Comparison of ENCODE assay signal across 9 mouse cellular contexts in genomic region chr12:111936706-111937550, GRCm38 (mm10). TPM values are rescaled to one million over a fixed set of nuclear protein-coding genes. Genes with fewer than 3 reads are reported as not detected.
DNase-seq lines count a peak whose midpoint lies in the region; ATAC-seq and TF ChIP-seq lines count a peak whose summit lies in the region.
"Had no signal": no experiment of that assay in that cellular context is flagged by ENCODE, and none has a peak within 500 bp of the region (broad histone marks: within the 10 kb centered on the region; RNA-seq: fewer than 3 reads in every experiment).

No protein-coding gene starts in this region.

- TF ChIP-seq CTCF in thymus, adult 2 months (IDR thresholded peaks at IDR 0.05; ENCODE audit: borderline replicate concordance, control insufficient read depth, extremely low read depth, insufficient read depth, low read length, poor library complexity) = no peak

- WGBS in hindbrain, embryonic 10.5 days = 42% methylated on average over 24 of the region's 24 CpGs
- WGBS in hindbrain, embryonic 14.5 days = 36% methylated on average over 24 of the region's 24 CpGs
- 48% methylated on average over 24 of the region's 24 CpGs for WGBS in liver, embryonic 12.5 days (ENCODE audit: insufficient replicate concordance)
- 83% methylated on average over 24 of the region's 24 CpGs for WGBS in thymus, adult 2 months

- H3K27ac ChIP-seq in hindbrain, embryonic 10.5 days = 0 out of 2 replicates have a peak overlapping the region, but pooled peaks have one; percentile 73
- no peak overlapping the region for H3K27ac ChIP-seq in hindbrain, embryonic 14.5 days
- no peak overlapping the region for H3K27ac ChIP-seq in liver, embryonic 12.5 days
- H3K27ac ChIP-seq in thymus, adult 2 months (ENCODE audit: control insufficient read depth, insufficient read depth, low read length) = no peak overlapping the region

- no peak for TF ChIP-seq POLR2A in thymus, adult 2 months (IDR thresholded peaks at IDR 0.05; ENCODE audit: control insufficient read depth, extremely low read depth, insufficient read depth, low read length, poor library complexity)

- no peaks in the 10 kb centered on the region for H3K9me3 ChIP-seq in hindbrain, embryonic 10.5 days
- H3K9me3 ChIP-seq in hindbrain, embryonic 14.5 days (ENCODE audit: control insufficient read depth, low read length) = no peaks in the 10 kb centered on the region
- no peaks in the 10 kb centered on the region for H3K9me3 ChIP-seq in liver, embryonic 12.5 days (replicated peaks)

- no peak for DNase-seq in hindbrain, embryonic 10.5 days (ENCODE audit: low spot score)
- DNase-seq in hindbrain, embryonic 14.5 days (ENCODE audit: low spot score) = no peak
- DNase-seq in R1 (ENCODE audit: low read depth, low spot score) = peak; percentile 69
- peak; percentile 75 for DNase-seq in heart, postnatal 4 days
- DNase-seq in testis, postnatal 10 days (ENCODE audit: low spot score) = peak; percentile 83
- no peak for DNase-seq in thymus, adult 2 months

- H3K4me3 ChIP-seq in hindbrain, embryonic 10.5 days = no peak overlapping the region
- no peak overlapping the region for H3K4me3 ChIP-seq in hindbrain, embryonic 14.5 days (replicated peaks; ENCODE audit: low read length)
- H3K4me3 ChIP-seq in liver, embryonic 12.5 days = no peak overlapping the region
- no peak overlapping the region for H3K4me3 ChIP-seq in thymus, adult 2 months (ENCODE audit: control insufficient read depth, insufficient read depth, low read length)

- no peaks in the 10 kb centered on the region for H3K36me3 ChIP-seq in hindbrain, embryonic 10.5 days
- H3K36me3 ChIP-seq in hindbrain, embryonic 14.5 days (replicated peaks; ENCODE audit: control insufficient read depth, insufficient read depth) = no peaks in the 10 kb centered on the region
- H3K36me3 ChIP-seq in liver, embryonic 12.5 days = peaks cover under 1% of the 10 kb centered on the region; the same call in 1 of the 2 replicates
- H3K36me3 ChIP-seq in thymus, adult 2 months (ENCODE audit: control insufficient read depth, insufficient read depth, low read length) = no peaks in the 10 kb centered on the region

- H3K4me2 ChIP-seq in hindbrain, embryonic 14.5 days (replicated peaks) = no peak overlapping the region
- H3K4me2 ChIP-seq in liver, embryonic 12.5 days = peak overlapping the region; percentile 21

- H3K9ac ChIP-seq in hindbrain, embryonic 14.5 days = no peak overlapping the region
- no peak overlapping the region for H3K9ac ChIP-seq in liver, embryonic 12.5 days

- ATAC-seq in hindbrain, embryonic 14.5 days (ENCODE audit: low FRiP score) = no peak
- no peak for ATAC-seq in liver, embryonic 12.5 days
- ATAC-seq in megakaryocyte progenitor cell, adult 5-6 weeks (replicated peaks; ENCODE audit: poor library complexity) = no peak

- peaks cover 46% of the 10 kb centered on the region for H3K4me1 ChIP-seq in hindbrain, embryonic 10.5 days (replicated peaks)
- H3K4me1 ChIP-seq in hindbrain, embryonic 14.5 days (replicated peaks; ENCODE audit: control insufficient read depth, insufficient read depth, low read length) = peaks cover 12% of the 10 kb centered on the region; the same call in 1 of the 2 replicates
- peaks cover 62% of the 10 kb centered on the region for H3K4me1 ChIP-seq in liver, embryonic 12.5 days
- H3K4me1 ChIP-seq in thymus, adult 2 months (replicated peaks; ENCODE audit: control insufficient read depth, insufficient read depth, low read length) = no peaks in the 10 kb centered on the region

- no peaks in the 10 kb centered on the region for H3K27me3 ChIP-seq in hindbrain, embryonic 10.5 days (ENCODE audit: insufficient read depth, poor library complexity, severe bottlenecking)
- H3K27me3 ChIP-seq in hindbrain, embryonic 14.5 days (ENCODE audit: control insufficient read depth, insufficient read depth, low read length) = no peaks in the 10 kb centered on the region
- H3K27me3 ChIP-seq in liver, embryonic 12.5 days (replicated peaks) = 0 out of 2 replicates have a peak, but pooled peaks cover 2% of the 10 kb centered on the region
- H3K27me3 ChIP-seq in thymus, adult 2 months (ENCODE audit: control insufficient read depth, insufficient read depth, low read length) = no peaks in the 10 kb centered on the region

RNA-seq across cellular contexts. Expression of gene Ppp1r13b, which starts 29.0 kb away (rescaled TPM):
- 4.5 and 6.2 TPM in 2 replicates for polyA plus RNA-seq in hindbrain, embryonic 10.5 days (2016; fragmentation: Nextera tagmentation; extraction: Ambion mirVana)
- 38.0 and 43.3 TPM in 2 replicates for polyA plus RNA-seq in hindbrain, embryonic 14.5 days (2014; fragmentation: Nextera tagmentation; extraction: Ambion mirVana)
- total RNA-seq in heart, postnatal 4 days (2021) = 10 to 100 TPM; 24.8 to 25.7 TPM
- 7.3 and 8.1 TPM in 2 replicates for polyA plus RNA-seq in liver, embryonic 12.5 days (2016; fragmentation: Nextera tagmentation; extraction: Ambion mirVana)
- 5.4 and 9.3 TPM in 2 replicates for total RNA-seq in megakaryocyte progenitor cell, adult 5-6 weeks (2015)
- 3.7 and 7.5 TPM in 2 replicates for total RNA-seq in megakaryocyte progenitor cell, adult 5-6 weeks (2017)
- 28.1 and 30.1 TPM in 2 replicates for polyA plus RNA-seq in thymus, adult 2 months (2012; rRNA removed)

RNA-seq across cellular contexts. Expression of gene Atp5mpl, which starts 29.8 kb away (rescaled TPM):
- polyA plus RNA-seq in hindbrain, embryonic 10.5 days (2016; fragmentation: Nextera tagmentation; extraction: Ambion mirVana) = 593 and 677 TPM in 2 replicates
- 789 and 991 TPM in 2 replicates for polyA plus RNA-seq in hindbrain, embryonic 14.5 days (2014; fragmentation: Nextera tagmentation; extraction: Ambion mirVana)
- total RNA-seq in heart, postnatal 4 days (2021) = 1,000 to 10,000 TPM; 1,243 to 1,298 TPM
- 593 and 604 TPM in 2 replicates for polyA plus RNA-seq in liver, embryonic 12.5 days (2016; fragmentation: Nextera tagmentation; extraction: Ambion mirVana)
- total RNA-seq in megakaryocyte progenitor cell, adult 5-6 weeks (2015) = 491 and 507 TPM in 2 replicates
- 601 and 839 TPM in 2 replicates for total RNA-seq in megakaryocyte progenitor cell, adult 5-6 weeks (2017)
- 32.8 and 46.5 TPM in 2 replicates for polyA plus RNA-seq in thymus, adult 2 months (2012; rRNA removed)

RNA-seq across cellular contexts. Expression of gene Tdrd9, which starts 34.4 kb away (rescaled TPM):
- 1.0 and 1.2 TPM in 2 replicates for polyA plus RNA-seq in hindbrain, embryonic 10.5 days (2016; fragmentation: Nextera tagmentation; extraction: Ambion mirVana)
- polyA plus RNA-seq in hindbrain, embryonic 14.5 days (2014; fragmentation: Nextera tagmentation; extraction: Ambion mirVana) = 0.18 and 0.48 TPM in 2 replicates
- total RNA-seq in heart, postnatal 4 days (2021) = under 1 TPM; 0.33 to 0.50 TPM
- polyA plus RNA-seq in liver, embryonic 12.5 days (2016; fragmentation: Nextera tagmentation; extraction: Ambion mirVana) = 0.04 and 0.10 TPM in 2 replicates
- not detected in 2 replicates for total RNA-seq in megakaryocyte progenitor cell, adult 5-6 weeks (2015)
- not detected in 2 replicates for total RNA-seq in megakaryocyte progenitor cell, adult 5-6 weeks (2017)
- polyA plus RNA-seq in thymus, adult 2 months (2012; rRNA removed) = 0.09 and 0.15 TPM in 2 replicates
- polyA plus RNA-seq: spleen, adult 2 months had no signal

RNA-seq across cellular contexts. Expression of gene Rd3l, which starts 44.2 kb away (rescaled TPM):
- not detected in 2 replicates for polyA plus RNA-seq in hindbrain, embryonic 10.5 days (2016; fragmentation: Nextera tagmentation; extraction: Ambion mirVana)
- not detected in 2 replicates for polyA plus RNA-seq in hindbrain, embryonic 14.5 days (2014; fragmentation: Nextera tagmentation; extraction: Ambion mirVana)
- total RNA-seq in heart, postnatal 4 days (2021) = under 1 TPM; 0.29 to 0.90 TPM
- not detected in 2 replicates for polyA plus RNA-seq in liver, embryonic 12.5 days (2016; fragmentation: Nextera tagmentation; extraction: Ambion mirVana)
- total RNA-seq in megakaryocyte progenitor cell, adult 5-6 weeks (2015) = not detected in 2 replicates
- not detected in 2 replicates for total RNA-seq in megakaryocyte progenitor cell, adult 5-6 weeks (2017)
- polyA plus RNA-seq in thymus, adult 2 months (2012; rRNA removed) = not detected in 2 replicates
- polyA plus RNA-seq: spleen, adult 2 months had no signal

Comparison
In these comparisons a context has a peak if more than half of its experiments do, and no peak if none do; other contexts are left out.
1. DNase-seq: peak in R1 (single experiment), heart, postnatal 4 days (single experiment) and testis, postnatal 10 days (single experiment); none in hindbrain, embryonic 10.5 days (single experiment), hindbrain, embryonic 14.5 days (single experiment) and thymus, adult 2 months (single experiment).
2. RNA of gene Atp5mpl, which starts 29.8 kb away (polyA plus RNA-seq): 789 to 991 TPM in hindbrain, embryonic 14.5 days, 593 to 677 TPM in hindbrain, embryonic 10.5 days and 593 to 604 TPM in liver, embryonic 12.5 days; 32.8 to 46.5 TPM in thymus, adult 2 months; every median in the first group is over 10 times any median in the second.